Mouse (Mus musculus) gastrocnemius, adult 2 months (tissue): ENCODE data around the gene Skp2. TPM values are rescaled to one million over a fixed set of nuclear protein-coding genes. Genes with fewer than 3 reads are reported as not detected.

ENCODE experiments used
- DNase-seq: peaks from one replicate; pipeline ENCODE4 v3.0.0; 2022
- H3K27ac ChIP-seq: fragments of 200-600 bp; 2 replicates; pipeline ENCODE4 v1.8.1; 2022; ENCODE audit warnings: mild to moderate bottlenecking
- H3K4me3 ChIP-seq: fragments of 200-600 bp; 2 replicates; pipeline ENCODE4 v1.8.1; 2022; ENCODE audit warnings: mild to moderate bottlenecking, moderate library complexity
- CTCF ChIP-seq: fragments of 200-600 bp; IDR thresholded peaks from 2 replicates; pipeline ENCODE4 v1.8.1; 2022; ENCODE audit warnings: antibody characterized with exemption, mild to moderate bottlenecking, moderate library complexity
- intact Hi-C: fragments of 180-260 bp; cut with DNase I; formaldehyde crosslinking; loops from one replicate; pipeline ENCODE4 v1.15.1; 2025
- total RNA-seq, 2 experiments: library from RNA; stranded (reverse); gene quantifications; 2 replicates each; pipeline ENCODE4 v1.2.3; 2021

The Skp2 gene
- total RNA-seq, 2 experiments from 2014 or later: 0.48 to 0.61 TPM

- no peak overlapping the region for H3K4me3 ChIP-seq
- no peak for DNase-seq
- intact Hi-C loops: no loop called here
- no peak overlapping the region for H3K27ac ChIP-seq
- no peak for TF ChIP-seq CTCF
Observed at GRCm38 (mm10) chr15:9106303-9107074, 48.7 kb downstream of the Skp2 start.

GRCm38 (mm10) chr15:9100446-9101077, 54.7 kb downstream of the Skp2 start:
- no peak for DNase-seq
- H3K4me3 ChIP-seq: no peak overlapping the region
- intact Hi-C loops: no loop called here

GRCm38 (mm10) chr15:9096865-9097264, 58.4 kb downstream of the Skp2 start:
- intact Hi-C loops: no loop called here
- no peak for DNase-seq
- TF ChIP-seq CTCF: no peak
- Histone ChIP-seq H3K27ac (no peak overlapping the region), H3K4me3 (no peak overlapping the region)

More at GRCm38 (mm10) chr15:9100446-9101077, 54.7 kb downstream of the Skp2 start:
- TF ChIP-seq CTCF: no peak
- H3K27ac ChIP-seq: no peak overlapping the region

- intact Hi-C loops: no loop called here
- no peak for DNase-seq
- TF ChIP-seq CTCF: no peak
- H3K27ac ChIP-seq: no peak overlapping the region
- H3K4me3 ChIP-seq: no peak overlapping the region
Observed at GRCm38 (mm10) chr15:9094366-9094750, 60.9 kb downstream of the Skp2 start.

GRCm38 (mm10) chr15:9093598-9094365, 61.4 kb downstream of the Skp2 start:
- H3K27ac ChIP-seq: no peak overlapping the region
- no peak for DNase-seq
- no peak overlapping the region for H3K4me3 ChIP-seq
- no peak for TF ChIP-seq CTCF
- intact Hi-C loops: no loop called here

GRCm38 (mm10) chr15:9090662-9091061, 64.6 kb downstream of the Skp2 start:
- Histone ChIP-seq H3K4me3 (no peak overlapping the region), H3K27ac (no peak overlapping the region)
- DNase-seq: no peak
- intact Hi-C loops: no loop called here
- TF ChIP-seq CTCF: no peak

- no peak for DNase-seq
- Histone ChIP-seq H3K4me3 (no peak overlapping the region), H3K27ac (no peak overlapping the region)
- no peak for TF ChIP-seq CTCF
- intact Hi-C loops: no loop called here
Observed at GRCm38 (mm10) chr15:9089136-9089720, 66.0 kb downstream of the Skp2 start.

GRCm38 (mm10) chr15:9088683-9089072, 66.5 kb downstream of the Skp2 start:
- DNase-seq: no peak
- TF ChIP-seq CTCF: no peak
- H3K27ac ChIP-seq: no peak overlapping the region
- no peak overlapping the region for H3K4me3 ChIP-seq
- intact Hi-C loops: no loop called here

GRCm38 (mm10) chr15:9087895-9088682, 67.1 kb downstream of the Skp2 start:
- intact Hi-C loops: no loop called here
- Histone ChIP-seq H3K27ac (no peak overlapping the region), H3K4me3 (no peak overlapping the region)
- TF ChIP-seq CTCF: no peak
- DNase-seq: no peak

- intact Hi-C loops: no loop called here
- no peak overlapping the region for H3K27ac ChIP-seq
- TF ChIP-seq CTCF: no peak
Observed at GRCm38 (mm10) chr15:9087421-9087820, 67.8 kb downstream of the Skp2 start.

GRCm38 (mm10) chr15:9086813-9087212, 68.4 kb downstream of the Skp2 start:
- no peak for TF ChIP-seq CTCF
- no peak overlapping the region for H3K27ac ChIP-seq
- intact Hi-C loops: no loop called here
- no peak for DNase-seq
- H3K4me3 ChIP-seq: no peak overlapping the region

More at GRCm38 (mm10) chr15:9087421-9087820, 67.8 kb downstream of the Skp2 start:
- H3K4me3 ChIP-seq: no peak overlapping the region
- DNase-seq: no peak

- TF ChIP-seq CTCF: no peak
- Histone ChIP-seq H3K4me3 (no peak overlapping the region), H3K27ac (no peak overlapping the region)
- intact Hi-C loops: no loop called here
- DNase-seq: no peak
Observed at GRCm38 (mm10) chr15:9082753-9083152, 72.5 kb downstream of the Skp2 start.
